Mouse (Mus musculus) kidney, postnatal 0 days (tissue): ENCODE data around the gene Agbl4. TPM values are rescaled to one million over a fixed set of nuclear protein-coding genes. Genes with fewer than 3 reads are reported as not detected.
A peak's percentile ranks its signal among the peaks of the same experiment; 100 is the strongest.

Source experiments
- ATAC-seq: fragments of 200-750 bp; cut with Nextera tagmentation; replicated peaks from 2 replicates; pipeline ENCODE4 v1.8.0; 2017; ENCODE audit warnings: low read depth, moderate number of reproducible peaks, moderate TSS enrichment, moderate library complexity; ENCODE audit not compliant: low FRiP score
- DNase-seq: peaks from one replicate; pipeline ENCODE4 v3.0.0-alpha.2; 2016; ENCODE audit warnings: low spot score
- H3K27ac ChIP-seq: fragments of 300-500 bp; sonication (generic); 2 replicates; pipeline ENCODE4 v1.5.1; 2014; ENCODE audit warnings: mild to moderate bottlenecking
- H3K27me3 ChIP-seq: fragments of 300-500 bp; sonication (generic); 2 replicates; pipeline ENCODE4 v1.6.1; 2014; ENCODE audit warnings: low read length, mixed read lengths; ENCODE audit not compliant: insufficient read depth
- H3K36me3 ChIP-seq: fragments of 300-500 bp; sonication (generic); 2 replicates; pipeline ENCODE4 v1.6.1; 2014; ENCODE audit warnings: low read length, mixed read lengths; ENCODE audit not compliant: insufficient read depth
- H3K4me1 ChIP-seq: fragments of 300-500 bp; sonication (generic); replicated peaks from 2 replicates; pipeline ENCODE4 v1.6.1; 2014; ENCODE audit warnings: antibody characterized with exemption, low read length, mixed read lengths; ENCODE audit not compliant: insufficient read depth
- H3K4me2 ChIP-seq: fragments of 300-500 bp; sonication (generic); 2 replicates; pipeline ENCODE4 v1.6.1; 2014; ENCODE audit warnings: mild to moderate bottlenecking, low read length, moderate library complexity, mixed read lengths
- H3K4me3 ChIP-seq: fragments of 300-500 bp; sonication (generic); replicated peaks from 2 replicates; pipeline ENCODE4 v1.5.1; 2014; ENCODE audit warnings: low read depth, low read length
- H3K9ac ChIP-seq: fragments of 300-500 bp; sonication (generic); 2 replicates; pipeline ENCODE4 v1.6.1; 2014; ENCODE audit warnings: low read depth, low read length
- H3K9me3 ChIP-seq: fragments of 300-500 bp; sonication (generic); replicated peaks from 2 replicates; pipeline ENCODE4 v1.6.1; 2016; ENCODE audit warnings: low read length, inconsistent platforms, mixed read lengths
- CTCF ChIP-seq: IDR thresholded peaks from 2 replicates; pipeline ENCODE4 v1.5.1; 2016; ENCODE audit warnings: antibody characterized with exemption, low read depth, mild to moderate bottlenecking, moderate library complexity
- WGBS: fragments of 180-500 bp; shearing (Covaris S2); extraction: QIAGEN DNeasy Blood & Tissue Kit; methylation state at CpG from one replicate; pipeline ENCODE4 v1.1.7; 2014; 5-methylcytosine and 5-hydroxymethylcytosine counted together
- polyA plus RNA-seq: library from polyadenylated mRNA; unstranded; fragments of >200 nt; fragmentation: Nextera tagmentation; extraction: Ambion mirVana; gene quantifications from 2 replicates; pipeline ENCODE4 v1.2.1, GENCODE M21; 2015

The Agbl4 gene
- polyA plus RNA-seq, 1 experiment from 2014 or later, result 0.28 TPM

DNA sequence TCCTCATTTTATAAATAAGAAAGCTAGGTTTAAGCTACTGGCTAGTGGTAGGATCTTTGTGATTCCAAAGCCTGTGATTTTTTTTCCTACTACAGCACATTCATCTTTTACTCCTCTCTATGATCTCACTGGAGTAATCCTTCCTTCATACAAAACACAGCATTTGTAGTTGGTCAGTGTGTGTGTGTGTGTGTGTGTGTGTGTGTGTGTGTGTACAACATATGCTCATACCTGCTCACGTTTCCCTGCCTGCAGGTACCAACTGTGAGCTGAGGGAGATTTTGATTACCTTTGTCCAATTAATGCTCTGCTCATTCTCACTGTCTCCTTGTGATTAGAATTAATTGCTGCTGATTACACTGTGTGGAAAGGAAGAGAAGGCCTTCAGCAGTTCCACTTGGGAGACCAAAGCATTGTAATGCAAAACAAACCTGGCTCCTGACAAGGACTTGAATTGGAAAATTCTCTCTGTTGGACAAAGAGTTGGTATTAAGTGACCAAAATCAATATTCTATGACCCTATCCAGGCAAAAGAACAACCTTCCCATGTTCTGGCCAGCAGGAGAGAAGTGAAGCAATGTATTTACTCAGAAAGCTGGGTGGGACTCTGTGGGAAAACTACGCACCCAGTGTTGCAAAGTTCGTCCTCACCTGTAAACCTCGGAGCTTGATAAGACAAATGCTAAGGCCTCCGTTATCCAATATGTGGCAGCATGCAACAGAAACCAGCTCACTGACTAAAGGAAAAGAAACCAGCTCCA, 1241.7 kb downstream of the Agbl4 start:
- no peak overlapping the region for H3K9ac ChIP-seq
- no peak overlapping the region for H3K4me3 ChIP-seq
- no peaks in the 10 kb centered on the region for H3K36me3 ChIP-seq
- DNase-seq (no peak), ATAC-seq (no peak)
- 86% methylated on average over 5 of the region's 5 CpGs for WGBS
- H3K4me2 ChIP-seq, result no peak overlapping the region
- H3K4me1 ChIP-seq, result no peaks in the 10 kb centered on the region
- H3K9me3 ChIP-seq, result no peaks in the 10 kb centered on the region
- no peak for TF ChIP-seq CTCF
- H3K27ac ChIP-seq, result no peak overlapping the region
- H3K27me3 ChIP-seq, result no peaks in the 10 kb centered on the region

DNA sequence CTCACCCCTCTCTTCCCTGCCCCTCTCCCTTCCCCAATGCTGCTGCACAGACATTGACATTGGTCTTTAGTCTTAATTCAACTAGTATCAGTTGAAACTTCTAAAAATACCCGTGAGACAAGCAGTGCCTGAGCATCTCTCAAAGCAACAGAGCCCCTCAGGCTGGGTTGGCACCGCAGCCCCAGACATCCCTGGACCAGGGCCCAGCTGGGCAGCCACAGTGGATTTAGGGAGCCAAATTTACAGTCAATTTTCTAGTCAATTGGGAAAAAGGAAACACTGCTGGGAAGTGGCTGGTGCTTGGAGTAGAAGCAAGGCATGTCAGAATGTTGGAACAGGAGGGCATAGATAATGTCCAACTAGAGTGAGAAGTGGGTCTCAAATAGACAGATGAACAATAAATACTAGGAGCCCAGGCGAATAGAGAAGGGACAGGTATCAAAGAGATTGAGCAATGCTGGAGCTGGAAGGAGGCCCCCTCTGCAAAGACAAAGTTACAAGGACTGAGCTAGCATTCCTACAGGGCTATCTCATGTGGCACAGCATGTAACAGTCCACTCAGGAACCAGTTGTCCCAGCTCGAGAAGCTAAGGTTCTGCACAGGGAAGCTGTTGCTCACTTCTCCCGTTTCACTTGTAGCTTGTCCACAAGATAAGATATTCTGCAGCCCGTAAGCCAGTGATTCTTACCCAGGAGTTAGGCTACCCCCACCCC, 1247.8 kb downstream of the Agbl4 start:
- H3K9ac ChIP-seq, result no peak overlapping the region
- no peak overlapping the region for H3K4me2 ChIP-seq
- H3K9me3 ChIP-seq, result no peaks in the 10 kb centered on the region
- no peak for ATAC-seq
- H3K4me3 ChIP-seq, result no peak overlapping the region
- no peak overlapping the region for H3K27ac ChIP-seq
- H3K4me1 ChIP-seq, result no peaks in the 10 kb centered on the region
- 67% methylated on average over 6 of the region's 6 CpGs for WGBS
- no peaks in the 10 kb centered on the region for H3K27me3 ChIP-seq
- TF ChIP-seq CTCF, result no peak
- no peaks in the 10 kb centered on the region for H3K36me3 ChIP-seq
- no peak for DNase-seq

DNA sequence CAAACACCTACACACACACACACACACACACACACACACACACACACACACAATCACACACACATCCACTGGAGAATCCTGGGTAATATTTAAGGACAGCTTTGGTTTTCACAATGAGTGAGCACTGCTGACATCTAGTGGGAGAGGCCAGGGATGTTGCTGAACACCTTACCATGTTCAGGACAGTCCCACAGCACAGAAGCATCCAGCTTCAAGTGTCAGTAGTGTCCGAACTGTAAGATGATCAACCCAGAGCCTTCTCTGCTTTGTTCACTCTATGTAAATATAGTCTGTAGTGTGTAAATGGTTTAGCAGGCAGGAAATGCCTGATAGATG, 1248.3 kb downstream of the Agbl4 start:
- ATAC-seq, result no peak; the same call in 1 of the 2 replicates
- 39% methylated on average over 1 of the region's 1 CpGs for WGBS
- no peaks in the 10 kb centered on the region for H3K4me1 ChIP-seq
- DNase-seq, result peak; percentile 38
- H3K27ac ChIP-seq, result no peak overlapping the region
- H3K36me3 ChIP-seq, result no peaks in the 10 kb centered on the region
- no peak overlapping the region for H3K4me2 ChIP-seq
- TF ChIP-seq CTCF, result peak; percentile 66
- no peaks in the 10 kb centered on the region for H3K9me3 ChIP-seq
- H3K9ac ChIP-seq, result no peak overlapping the region
- no peaks in the 10 kb centered on the region for H3K27me3 ChIP-seq
- no peak overlapping the region for H3K4me3 ChIP-seq

- H3K36me3 ChIP-seq, result no peaks in the 10 kb centered on the region
- no peaks in the 10 kb centered on the region for H3K27me3 ChIP-seq
- H3K4me2 ChIP-seq, result no peak overlapping the region
- TF ChIP-seq CTCF, result no peak
- WGBS, result 74% methylated on average over 1 of the region's 1 CpGs
- DNase-seq (no peak), ATAC-seq (no peak)
- H3K4me3 ChIP-seq, result no peak overlapping the region
- no peak overlapping the region for H3K27ac ChIP-seq
- no peaks in the 10 kb centered on the region for H3K4me1 ChIP-seq
- H3K9me3 ChIP-seq, result no peaks in the 10 kb centered on the region
- no peak overlapping the region for H3K9ac ChIP-seq
These were observed 1256.0 kb downstream of the Agbl4 start for GRCm38 (mm10) chr4:111653451-111653850.

- Histone ChIP-seq H3K27ac (peak overlapping the region; percentile 74), H3K4me2 (no peak overlapping the region), H3K4me3 (no peak overlapping the region), H3K9me3 (no peaks in the 10 kb centered on the region), H3K9ac (no peak overlapping the region), H3K36me3 (no peaks in the 10 kb centered on the region), H3K4me1 (peaks cover 9% of the 10 kb centered on the region; the same call in 1 of the 2 replicates), H3K27me3 (no peaks in the 10 kb centered on the region)
- peak; percentile 76 for ATAC-seq
- WGBS, result 0% methylated on average over 1 of the region's 1 CpGs
- no peak for TF ChIP-seq CTCF
- peak; percentile 83 for DNase-seq
These were observed 1266.3 kb downstream of the Agbl4 start for GRCm38 (mm10) chr4:111663730-111664129.

GRCm38 (mm10) chr4:111664146-111664545, 1266.7 kb downstream of the Agbl4 start:
- no peak for ATAC-seq
- TF ChIP-seq CTCF, result no peak
- Histone ChIP-seq H3K4me2 (no peak overlapping the region), H3K9ac (no peak overlapping the region), H3K9me3 (no peaks in the 10 kb centered on the region), H3K4me1 (peaks cover 9% of the 10 kb centered on the region; the same call in 1 of the 2 replicates), H3K4me3 (no peak overlapping the region), H3K27me3 (no peaks in the 10 kb centered on the region), H3K36me3 (no peaks in the 10 kb centered on the region), H3K27ac (peak overlapping the region; percentile 52)
- DNase-seq, result peak; percentile 62
- WGBS, result 23% methylated on average over 3 of the region's 3 CpGs
